Mouse (Mus musculus) midbrain, postnatal 0 days (tissue): ENCODE data around the gene Gss. TPM values are rescaled to one million over a fixed set of nuclear protein-coding genes. Genes with fewer than 3 reads are reported as not detected.
A peak's percentile ranks its signal among the peaks of the same experiment; 100 is the strongest.

ENCODE experiments used
- ATAC-seq: fragments of 200-750 bp; cut with Nextera tagmentation; 2 replicates; pipeline ENCODE4 v1.8.0; 2017; ENCODE audit warnings: moderate number of reproducible peaks, mild to moderate bottlenecking, moderate TSS enrichment, moderate library complexity; ENCODE audit not compliant: low FRiP score
- DNase-seq: peaks from one replicate; pipeline ENCODE4 v3.0.0-alpha.2; 2015; ENCODE audit warnings: low spot score
- H3K27ac ChIP-seq: fragments of 300-500 bp; sonication (generic); 2 replicates; pipeline ENCODE4 v1.5.1; 2014; ENCODE audit warnings: low read depth, mild to moderate bottlenecking, low read length, mixed read lengths
- H3K27me3 ChIP-seq: fragments of 300-500 bp; sonication (generic); 2 replicates; pipeline ENCODE4 v1.6.1; 2014; ENCODE audit warnings: low read length, control low read depth, mixed read lengths; ENCODE audit not compliant: insufficient read depth
- H3K36me3 ChIP-seq: fragments of 300-500 bp; sonication (generic); 2 replicates; pipeline ENCODE4 v1.6.1; 2014; ENCODE audit warnings: low read length, control low read depth, mixed read lengths; ENCODE audit not compliant: insufficient read depth
- H3K4me1 ChIP-seq: fragments of 300-500 bp; sonication (generic); 2 replicates; pipeline ENCODE4 v1.6.1; 2014; ENCODE audit warnings: mild to moderate bottlenecking, control low read depth, antibody characterized with exemption, low read length, mixed read lengths; ENCODE audit not compliant: insufficient read depth
- H3K4me2 ChIP-seq: fragments of 300-500 bp; sonication (generic); 2 replicates; pipeline ENCODE4 v1.6.1; 2014; ENCODE audit warnings: low read depth, mild to moderate bottlenecking, low read length, mixed read lengths; ENCODE audit not compliant: poor library complexity, severe bottlenecking
- H3K4me3 ChIP-seq: fragments of 300-500 bp; sonication (generic); 2 replicates; pipeline ENCODE4 v1.5.1; 2014; ENCODE audit warnings: low read depth, mild to moderate bottlenecking, low read length, moderate library complexity
- H3K9ac ChIP-seq: fragments of 300-500 bp; sonication (generic); replicated peaks from 2 replicates; pipeline ENCODE4 v1.6.1; 2014; ENCODE audit warnings: mild to moderate bottlenecking, low read length, moderate library complexity, mixed read lengths; ENCODE audit not compliant: poor library complexity, severe bottlenecking
- H3K9me3 ChIP-seq: fragments of 300-500 bp; sonication (generic); 2 replicates; pipeline ENCODE4 v1.6.1; 2016; ENCODE audit warnings: low read length, control low read depth
- CTCF ChIP-seq: IDR thresholded peaks from 2 replicates; pipeline ENCODE4 v1.5.1; 2016; ENCODE audit warnings: antibody characterized with exemption, mild to moderate bottlenecking
- WGBS: fragments of 180-500 bp; shearing (Covaris S2); extraction: QIAGEN DNeasy Blood & Tissue Kit; methylation state at CpG from one replicate; pipeline ENCODE4 v1.1.7; 2014; 5-methylcytosine and 5-hydroxymethylcytosine counted together
- polyA plus RNA-seq: library from polyadenylated mRNA; unstranded; fragments of >200 nt; fragmentation: Nextera tagmentation; extraction: Ambion mirVana; gene quantifications from 2 replicates; pipeline ENCODE4 v1.2.1, GENCODE M21; 2015
- total RNA-seq: library from RNA; depleted of rRNA; stranded (reverse); fragments of >200 nt; gene quantifications from 2 replicates; pipeline ENCODE4 v1.2.3, GENCODE M21; 2014

Gss gene
- total and polyA plus RNA-seq, 2 experiments from 2014 or later = 11.6 to 12.9 TPM

DNA sequence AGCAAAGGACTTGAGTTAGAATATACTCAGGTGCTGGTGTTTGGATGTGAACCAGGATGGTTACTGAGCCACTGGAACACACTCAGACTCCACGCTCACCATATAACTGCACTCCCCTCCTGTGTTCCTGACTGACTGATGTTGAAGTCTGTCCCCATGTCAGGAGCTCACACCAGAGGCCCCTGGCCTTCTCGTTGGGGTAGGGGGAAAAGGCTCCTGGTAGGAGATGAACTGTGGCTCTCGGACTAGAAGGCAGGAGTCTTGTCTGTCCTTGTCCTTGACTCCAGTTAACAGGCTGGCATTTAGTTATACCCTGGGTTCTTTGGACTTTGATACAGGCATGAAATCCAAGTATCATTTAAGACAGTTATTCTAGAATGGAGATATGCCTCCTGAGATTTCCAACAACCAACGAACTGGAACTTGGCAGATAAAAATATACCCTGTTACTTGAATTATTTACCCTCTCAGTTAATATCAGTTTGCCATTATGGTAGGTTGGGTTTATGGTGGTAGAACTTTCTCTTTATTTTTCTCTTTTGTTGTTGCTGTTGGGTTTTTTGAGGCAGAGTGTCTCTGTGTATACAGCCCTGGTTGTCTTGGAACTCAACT lies 10.1 kb downstream of the Gss start:
- Histone ChIP-seq H3K27me3 (no peaks in the 10 kb centered on the region), H3K4me1 (no peaks in the 10 kb centered on the region), H3K4me3 (no peak overlapping the region), H3K4me2 (no peak overlapping the region), H3K9ac (no peak overlapping the region), H3K27ac (no peak overlapping the region), H3K36me3 (0 out of 2 replicates have a peak, but pooled peaks cover 2% of the 10 kb centered on the region), H3K9me3 (no peaks in the 10 kb centered on the region)
- no peak for TF ChIP-seq CTCF
- DNase-seq (no peak), ATAC-seq (no peak)
- WGBS = 84% methylated on average over 4 of the region's 4 CpGs

DNA sequence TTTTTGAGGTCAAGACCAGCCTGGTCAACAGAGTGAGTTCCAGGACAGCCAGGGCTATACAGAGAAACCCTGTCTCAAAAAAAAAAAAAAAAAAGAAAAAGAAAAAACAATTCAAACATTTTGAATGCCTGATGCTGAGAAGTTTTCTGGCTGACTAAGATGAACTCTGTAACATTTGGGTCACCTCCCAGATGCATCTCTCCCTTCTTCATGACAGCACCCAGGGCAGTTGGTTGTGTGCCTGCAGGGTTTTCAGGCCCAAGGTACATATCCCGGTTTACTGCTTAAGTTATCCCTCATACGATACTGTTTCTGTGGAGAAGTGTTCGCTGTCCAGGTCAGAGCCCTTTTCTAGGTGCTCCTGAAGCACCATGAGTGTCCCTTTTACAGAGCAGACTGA lies 12.3 kb downstream of the Gss start:
- no peak for DNase-seq
- no peak overlapping the region for H3K4me2 ChIP-seq
- no peak for ATAC-seq
- peaks cover 8% of the 10 kb centered on the region; the same call in 1 of the 2 replicates for H3K36me3 ChIP-seq
- no peaks in the 10 kb centered on the region for H3K9me3 ChIP-seq
- H3K27me3 ChIP-seq = no peaks in the 10 kb centered on the region
- H3K27ac ChIP-seq = no peak overlapping the region
- H3K9ac ChIP-seq = no peak overlapping the region
- WGBS = 95% methylated on average over 3 of the region's 3 CpGs
- no peaks in the 10 kb centered on the region for H3K4me1 ChIP-seq
- TF ChIP-seq CTCF = no peak
- no peak overlapping the region for H3K4me3 ChIP-seq

DNA sequence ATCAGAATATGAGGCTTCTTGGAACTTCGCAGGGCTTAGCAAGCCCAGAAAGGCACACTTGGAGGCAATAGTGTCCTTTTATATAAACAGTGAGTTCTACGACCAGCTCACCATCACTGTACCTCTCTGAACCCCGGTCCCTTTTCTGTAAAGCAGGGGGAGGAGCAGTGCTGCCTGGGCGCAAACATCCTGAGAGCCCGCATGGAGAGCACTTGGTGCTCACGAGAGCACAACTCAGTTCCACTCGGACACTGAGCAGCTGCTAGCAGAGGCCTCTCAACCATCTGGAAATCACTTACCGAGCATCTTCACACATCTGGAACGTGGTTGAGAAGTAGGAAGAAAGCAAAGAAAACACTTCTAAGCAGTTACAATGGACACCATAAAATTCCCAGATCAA lies 16.0 kb downstream of the Gss start:
- ATAC-seq = no peak
- Histone ChIP-seq H3K9me3 (no peaks in the 10 kb centered on the region), H3K36me3 (peaks cover 8% of the 10 kb centered on the region; the same call in 1 of the 2 replicates), H3K4me1 (no peaks in the 10 kb centered on the region), H3K4me2 (no peak overlapping the region), H3K4me3 (no peak overlapping the region), H3K27ac (no peak overlapping the region), H3K9ac (no peak overlapping the region), H3K27me3 (no peaks in the 10 kb centered on the region)
- no peak for DNase-seq
- no peak for TF ChIP-seq CTCF
- 85% methylated on average over 9 of the region's 9 CpGs for WGBS

DNA sequence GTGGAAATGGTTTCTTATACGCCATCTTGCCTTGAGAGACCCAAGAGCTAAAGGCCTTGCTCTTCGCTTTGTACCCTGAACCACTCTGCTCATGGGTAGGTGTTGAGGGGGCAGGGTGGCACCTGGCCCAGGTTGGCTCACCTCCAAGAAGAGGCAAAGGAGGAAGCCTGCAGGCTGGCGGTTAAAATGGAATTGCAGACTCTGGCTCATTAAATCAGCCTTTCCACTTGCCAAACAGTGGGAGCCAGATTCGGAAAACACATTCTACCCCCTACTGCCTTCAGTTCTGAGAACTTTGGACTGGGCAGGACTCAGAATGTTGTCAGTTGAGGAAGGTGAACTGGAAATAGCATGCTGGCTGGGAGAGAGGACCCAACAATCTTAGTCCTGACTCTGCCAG lies 17.9 kb downstream of the Gss start:
- Histone ChIP-seq H3K4me3 (no peak overlapping the region), H3K9ac (no peak overlapping the region), H3K4me1 (no peaks in the 10 kb centered on the region), H3K27me3 (no peaks in the 10 kb centered on the region), H3K27ac (no peak overlapping the region), H3K4me2 (no peak overlapping the region), H3K36me3 (peaks cover 8% of the 10 kb centered on the region; the same call in 1 of the 2 replicates), H3K9me3 (no peaks in the 10 kb centered on the region)
- ATAC-seq (no peak), DNase-seq (peak; percentile 21)
- WGBS = 84% methylated on average over 4 of the region's 4 CpGs
- no peak for TF ChIP-seq CTCF

DNA sequence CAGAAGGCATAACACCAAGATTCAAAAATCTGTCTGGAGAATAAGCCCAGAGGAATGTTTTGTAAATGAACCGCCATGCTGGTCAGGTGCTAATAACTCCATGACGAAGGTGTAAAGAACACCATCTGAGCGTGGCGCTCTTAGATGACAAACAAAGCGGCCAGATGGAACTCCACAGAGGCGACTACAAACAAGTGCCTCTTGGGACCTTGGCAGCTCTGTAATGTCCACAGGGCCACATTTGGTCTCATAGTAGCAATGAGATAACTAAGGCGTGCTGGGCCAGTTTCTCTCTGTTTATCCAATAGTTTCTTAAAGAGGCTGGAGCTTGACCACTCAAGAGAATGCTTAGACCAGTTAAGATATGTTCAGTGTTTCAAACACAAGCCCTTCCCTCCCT lies 18.6 kb downstream of the Gss start:
- no peak for ATAC-seq
- DNase-seq = no peak
- WGBS = 94% methylated on average over 7 of the region's 7 CpGs
- H3K36me3 ChIP-seq = peaks cover 8% of the 10 kb centered on the region; the same call in 1 of the 2 replicates
- no peaks in the 10 kb centered on the region for H3K27me3 ChIP-seq
- H3K27ac ChIP-seq = no peak overlapping the region
- H3K9me3 ChIP-seq = no peaks in the 10 kb centered on the region
- no peak overlapping the region for H3K4me3 ChIP-seq
- H3K4me1 ChIP-seq = no peaks in the 10 kb centered on the region
- no peak for TF ChIP-seq CTCF
- H3K4me2 ChIP-seq = no peak overlapping the region
- H3K9ac ChIP-seq = no peak overlapping the region

DNA sequence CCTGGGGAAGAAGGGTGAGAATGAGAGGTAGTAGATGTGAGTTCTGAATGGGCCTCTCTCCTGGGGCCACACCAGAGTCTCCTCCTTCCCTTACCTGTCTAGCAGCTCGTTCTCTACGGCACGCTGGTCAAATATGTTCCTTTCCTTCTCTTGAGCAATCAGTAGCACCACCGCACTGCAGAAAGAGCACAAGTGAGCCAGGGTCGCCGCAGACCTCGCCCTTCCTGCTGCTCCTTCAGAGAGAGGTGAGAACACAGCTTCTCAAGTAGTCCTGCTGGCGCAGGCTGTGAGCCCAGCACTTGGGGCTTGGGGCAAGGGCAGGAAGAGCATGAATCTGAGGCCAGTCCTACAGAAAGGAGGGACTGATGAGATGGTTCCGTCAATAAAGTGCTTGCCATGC lies 19.6 kb downstream of the Gss start:
- no peak overlapping the region for H3K9ac ChIP-seq
- peaks cover 6% of the 10 kb centered on the region; the same call in 1 of the 2 replicates for H3K36me3 ChIP-seq
- ATAC-seq = no peak
- no peak for DNase-seq
- no peak overlapping the region for H3K4me2 ChIP-seq
- no peak for TF ChIP-seq CTCF
- H3K9me3 ChIP-seq = no peaks in the 10 kb centered on the region
- no peak overlapping the region for H3K27ac ChIP-seq
- H3K4me3 ChIP-seq = no peak overlapping the region
- no peaks in the 10 kb centered on the region for H3K27me3 ChIP-seq
- no peaks in the 10 kb centered on the region for H3K4me1 ChIP-seq
- WGBS = 95% methylated on average over 9 of the region's 9 CpGs
